Mouse (Mus musculus): ENCODE measurements around the gene Sh2b3.

DNA sequence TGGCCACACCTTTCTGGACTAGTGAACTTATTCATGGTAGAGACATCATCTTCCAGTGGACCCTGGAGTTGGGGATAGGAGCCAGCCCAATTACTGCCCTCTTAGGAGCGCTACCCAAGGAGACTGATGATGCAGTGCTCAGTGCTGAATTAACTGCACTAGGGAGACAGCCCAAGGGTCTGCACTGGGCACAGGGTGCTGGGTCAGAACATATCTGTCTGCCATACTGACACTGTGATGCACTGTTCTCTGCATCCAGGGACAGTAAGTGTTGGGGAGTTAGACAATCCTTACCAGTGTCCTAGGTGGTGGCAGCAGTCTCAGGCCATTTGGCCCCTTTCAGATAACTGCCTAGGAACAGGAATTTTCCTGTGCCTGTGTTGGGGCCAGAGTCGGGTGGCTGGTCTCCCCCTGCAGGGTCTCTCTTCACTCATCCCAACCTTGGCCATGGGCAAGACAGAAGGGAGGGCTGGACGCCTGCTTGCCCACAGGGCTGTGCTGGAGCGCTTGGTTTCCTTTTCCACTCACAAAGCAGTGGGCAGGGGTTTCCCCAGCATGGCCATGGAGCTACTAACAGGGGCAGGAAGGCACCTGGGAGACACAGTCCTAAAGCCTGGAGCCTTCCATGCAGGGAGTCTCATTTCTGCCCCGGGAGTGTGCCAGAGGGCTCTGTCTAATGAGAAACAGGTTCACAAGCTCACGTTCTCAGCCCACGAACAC is 14.5 kb downstream of the Sh2b3 start:
- TF ChIP-seq SMC3 (IDR thresholded peaks at IDR 0.05; ENCODE audit: low read depth, low read length) (peak; percentile 15; the same call in 1 of the 2 replicates), EP300 (IDR thresholded peaks at IDR 0.05; ENCODE audit: low read length) (no peak), CTCF (conservative IDR thresholded peaks at IDR 0.05 in 1 of 2, IDR thresholded peaks at IDR 0.05 in 1 of 2; ENCODE audit: low read depth in 2 of 2, low read length in 2 of 2) (no peak), USF1 (IDR thresholded peaks at IDR 0.05; ENCODE audit: low read depth, low read length) (no peak), POLR2AphosphoS2 (IDR thresholded peaks at IDR 0.05; ENCODE audit: low read depth, low read length) (no peak), BHLHE40 (IDR thresholded peaks at IDR 0.05; ENCODE audit: low read depth, low read length) (no peak), POLR2A (IDR thresholded peaks at IDR 0.05; ENCODE audit: low read depth, low read length) (no peak), SIN3A (IDR thresholded peaks at IDR 0.05; ENCODE audit: low read length) (no peak), KAT2A (IDR thresholded peaks at IDR 0.05; ENCODE audit: insufficient replicate concordance, low read length) (no peak), NELFE (IDR thresholded peaks at IDR 0.05; ENCODE audit: low read depth, low read length) (no peak), E2F4 (IDR thresholded peaks at IDR 0.05; ENCODE audit: insufficient replicate concordance, low read depth, low read length) (no peak), TBP (conservative IDR thresholded peaks at IDR 0.05; ENCODE audit: low read depth, low read length) (no peak), ELF1 (IDR thresholded peaks at IDR 0.05; ENCODE audit: low read depth, low read length) (no peak), PAX5 (IDR thresholded peaks at IDR 0.05; ENCODE audit: low read length) (no peak)
